Mouse (Mus musculus) CH12.LX (cell line): ENCODE results near the gene Trap1.

Experiments used
- CTCF ChIP-seq, 2 experiments: IDR thresholded peaks in 1 of 2; conservative IDR thresholded peaks in 1 of 2; 2 replicates each; pipeline ENCODE4 v1.5.1; 2011 to 2012; ENCODE audit warnings: low read depth in 2 of 2, low read length in 2 of 2, improper control_type of control experiment in 1 of 2, inconsistent platforms in 1 of 2, mild to moderate bottlenecking in 1 of 2, moderate library complexity in 1 of 2
- ETS1 ChIP-seq: conservative IDR thresholded peaks from 2 replicates; pipeline ENCODE4 v1.6.1; 2012; ENCODE audit warnings: low read depth, mild to moderate bottlenecking, inconsistent platforms, low read length, improper control_type of control experiment, moderate library complexity
- MXI1 ChIP-seq: IDR thresholded peaks from 2 replicates; pipeline ENCODE4 v1.6.1; 2011; ENCODE audit warnings: mild to moderate bottlenecking, low read depth, low read length, improper control_type of control experiment
- RAD21 ChIP-seq: IDR thresholded peaks from 2 replicates; pipeline ENCODE4 v1.6.1; 2011; ENCODE audit warnings: low read depth, mild to moderate bottlenecking, low read length, improper control_type of control experiment, moderate library complexity
- ZKSCAN1 ChIP-seq: IDR thresholded peaks from 2 replicates; pipeline ENCODE4 v1.6.1; 2012; ENCODE audit warnings: low read depth, inconsistent platforms, low read length, improper control_type of control experiment, borderline replicate concordance
- ZMIZ1 ChIP-seq: IDR thresholded peaks from 2 replicates; pipeline ENCODE4 v1.6.1; 2012; ENCODE audit warnings: low read depth, mild to moderate bottlenecking, inconsistent platforms, low read length, improper control_type of control experiment

GRCm38 (mm10) chr16:4045524-4045923 is 32.1 kb downstream of the Trap1 start:
- TF ChIP-seq ETS1 (no peak), CTCF (conservative IDR thresholded peaks at IDR 0.05 in 1 of 2, IDR thresholded peaks at IDR 0.05 in 1 of 2; ENCODE audit: low read depth in 2 of 2, low read length in 2 of 2) (no peak), MXI1 (no peak), RAD21 (no peak), ZMIZ1 (no peak), ZKSCAN1 (no peak)
